Mouse (Mus musculus) C2C12 (cell line): ENCODE data around the gene Mpzl1. TPM values are rescaled to one million over a fixed set of nuclear protein-coding genes. Genes with fewer than 3 reads are reported as not detected.

Source experiments
- H3K27me3 ChIP-seq: one replicate; pipeline ENCODE4 v1.6.1; 2011; ENCODE audit not compliant: control insufficient read depth, insufficient read depth, insufficient read length
- H3K36me3 ChIP-seq: one replicate; pipeline ENCODE4 v1.6.1; 2011; ENCODE audit not compliant: control insufficient read depth, insufficient read depth
- H3K4me3 ChIP-seq: one replicate; pipeline ENCODE4 v1.5.1; 2011; ENCODE audit warnings: mild to moderate bottlenecking, control low read depth; ENCODE audit not compliant: poor library complexity, insufficient read depth, severe bottlenecking
- H3K79me2 ChIP-seq: one replicate; pipeline ENCODE4 v1.6.1; 2011; ENCODE audit not compliant: control insufficient read depth, insufficient read depth
- H3K79me3 ChIP-seq: one replicate; pipeline ENCODE4 v1.6.1; 2011; ENCODE audit warnings: low read depth, control low read depth
- H3ac ChIP-seq: one replicate; pipeline ENCODE3; 2011; ENCODE audit warnings: low read depth; ENCODE audit not compliant: control insufficient read depth, insufficient read length
- CEBPB ChIP-seq: IDR thresholded peaks from one replicate; pipeline ENCODE4 v1.6.1; 2011; ENCODE audit warnings: low read depth, mild to moderate bottlenecking, control low read depth, moderate library complexity
- CTCF ChIP-seq: IDR thresholded peaks from one replicate; pipeline ENCODE4 v1.5.1; 2011; ENCODE audit not compliant: control insufficient read depth, insufficient read depth, insufficient read length
- FOSL1 ChIP-seq: IDR thresholded peaks from one replicate; pipeline ENCODE4 v1.8.0; 2011; ENCODE audit warnings: mild to moderate bottlenecking, low read length; ENCODE audit not compliant: poor library complexity, insufficient read depth, severe bottlenecking
- MAX ChIP-seq: IDR thresholded peaks from one replicate; pipeline ENCODE4 v1.6.1; 2011; ENCODE audit warnings: mild to moderate bottlenecking, control low read depth
- MYOD1 ChIP-seq: IDR thresholded peaks from one replicate; pipeline ENCODE4 v1.6.1; 2011; ENCODE audit warnings: low read depth; ENCODE audit not compliant: control insufficient read depth, insufficient read length
- MYOG ChIP-seq: IDR thresholded peaks from one replicate; pipeline ENCODE4 v1.6.1; 2011; ENCODE audit not compliant: control insufficient read depth, insufficient read length; ENCODE audit errors: extremely low read depth
- USF1 ChIP-seq: IDR thresholded peaks from one replicate; pipeline ENCODE4 v1.6.1; 2011; ENCODE audit warnings: low read depth, mild to moderate bottlenecking, control low read depth, moderate library complexity
- polyA plus RNA-seq: library from polyadenylated mRNA; unstranded; fragments of >200 nt; fragmentation: generic; extraction: Trizol; gene quantifications from one replicate; pipeline ENCODE4 v1.2.1, GENCODE M21; 2012; ENCODE audit warnings: missing spikeins

The Mpzl1 gene
- polyA plus RNA-seq, 1 experiment = 32.1 TPM

GRCm38 (mm10) chr1:165604203-165604602, 30.1 kb downstream of the Mpzl1 start:
- TF ChIP-seq MYOG (no peak), CTCF (no peak), FOSL1 (no peak), CEBPB (no peak), MYOD1 (no peak), MAX (no peak), USF1 (no peak)
- H3K36me3 ChIP-seq = peaks cover 5% of the 10 kb centered on the region

DNA sequence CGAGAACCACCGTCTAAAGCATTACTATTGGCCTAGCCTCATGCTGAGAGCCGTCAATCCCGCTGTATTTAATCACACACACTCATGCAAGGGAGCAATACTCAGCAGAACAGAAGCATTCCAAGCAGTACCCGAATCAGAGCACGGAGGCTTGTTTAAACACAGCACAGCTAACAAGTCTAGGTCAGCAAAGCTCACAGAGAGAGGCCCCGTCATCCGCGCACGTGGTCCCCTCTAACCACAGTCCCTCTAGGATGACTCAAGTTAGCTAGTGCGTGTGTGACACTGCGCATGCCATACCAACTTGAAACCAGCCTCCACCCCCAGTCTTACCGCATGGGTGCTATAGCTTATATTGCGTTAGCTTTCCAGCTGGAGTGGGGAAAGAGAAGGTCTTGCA, 31.1 kb downstream of the Mpzl1 start:
- Histone ChIP-seq H3K27me3 (no peaks in the 10 kb centered on the region), H3ac (no peak overlapping the region), H3K79me3 (no peaks in the 10 kb centered on the region), H3K36me3 (peaks cover 5% of the 10 kb centered on the region), H3K4me3 (no peak overlapping the region), H3K79me2 (no peaks in the 10 kb centered on the region)
- TF ChIP-seq MYOD1 (no peak), MAX (no peak), FOSL1 (no peak), USF1 (no peak), CTCF (no peak), MYOG (no peak), CEBPB (no peak)

More at GRCm38 (mm10) chr1:165604203-165604602, 30.1 kb downstream of the Mpzl1 start:
- no peaks in the 10 kb centered on the region for H3K27me3 ChIP-seq
- no peak overlapping the region for H3ac ChIP-seq
- no peak overlapping the region for H3K4me3 ChIP-seq
- no peaks in the 10 kb centered on the region for H3K79me3 ChIP-seq
- H3K79me2 ChIP-seq = no peaks in the 10 kb centered on the region

DNA sequence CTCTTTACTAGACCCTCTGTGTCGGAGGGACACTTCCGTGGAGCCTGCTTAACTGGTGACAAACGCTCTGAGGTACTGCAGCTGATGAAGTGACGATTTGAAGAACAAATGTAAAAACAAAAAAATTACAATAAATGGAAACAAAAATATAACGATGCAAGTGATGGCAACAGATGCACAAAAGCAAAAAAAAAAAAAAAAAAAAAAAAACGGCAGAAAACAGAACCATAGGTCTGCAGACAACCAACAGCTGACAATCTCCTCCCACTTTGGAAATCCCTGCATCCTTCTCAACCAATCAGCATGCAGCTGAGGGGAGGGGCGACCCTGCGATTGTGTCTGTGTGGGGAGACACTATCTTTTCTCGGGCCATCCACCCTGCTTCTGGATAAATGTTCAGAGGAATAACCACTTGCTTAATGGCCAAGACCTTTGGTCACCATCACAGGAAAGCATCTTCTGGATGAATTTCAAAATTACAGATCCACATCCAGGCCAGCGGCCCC, 32.5 kb downstream of the Mpzl1 start:
- no peaks in the 10 kb centered on the region for H3K36me3 ChIP-seq
- no peak overlapping the region for H3K4me3 ChIP-seq
- no peak overlapping the region for H3ac ChIP-seq
- TF ChIP-seq USF1 (no peak), FOSL1 (no peak), MAX (no peak), MYOD1 (no peak), MYOG (no peak)
- H3K27me3 ChIP-seq = no peaks in the 10 kb centered on the region
- H3K79me3 ChIP-seq = no peaks in the 10 kb centered on the region
- no peaks in the 10 kb centered on the region for H3K79me2 ChIP-seq

DNA sequence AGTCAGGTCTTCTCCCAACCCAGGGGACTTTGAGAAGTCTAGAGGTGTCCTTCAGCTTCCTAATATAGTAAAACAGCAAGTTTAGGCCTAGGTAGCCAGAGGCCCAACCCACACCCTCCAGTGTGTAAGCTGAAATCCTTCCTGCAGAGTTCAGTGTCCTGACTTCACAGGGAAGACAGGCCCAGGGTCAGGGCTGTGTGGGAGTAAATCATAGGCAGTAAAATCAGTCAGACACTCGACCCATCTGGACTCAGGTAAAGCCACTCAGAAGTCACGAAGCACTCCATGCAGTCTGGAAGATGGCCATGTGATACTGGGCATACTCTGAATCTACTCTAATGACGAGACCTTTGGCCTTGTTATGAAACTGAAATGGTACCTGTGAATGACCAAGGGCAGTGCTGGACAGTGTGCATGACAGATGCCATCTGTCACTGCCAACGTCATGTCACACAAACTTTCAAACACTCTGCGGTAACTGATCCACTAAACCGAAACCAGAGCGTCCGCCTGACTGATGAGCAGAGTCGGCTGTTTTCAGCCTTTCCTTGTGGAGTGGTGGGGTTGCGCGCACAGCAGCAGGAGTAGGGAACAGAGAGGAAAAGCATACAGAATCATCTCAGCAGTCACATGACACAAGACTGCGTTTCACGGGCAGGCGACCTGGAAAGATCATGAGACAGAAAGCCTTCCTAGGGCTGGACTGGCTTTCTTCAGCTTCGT, 39.5 kb downstream of the Mpzl1 start:
- TF ChIP-seq MAX (no peak), FOSL1 (no peak), CEBPB (no peak), MYOD1 (no peak), USF1 (no peak), CTCF (no peak), MYOG (no peak)
- Histone ChIP-seq H3K79me2 (no peaks in the 10 kb centered on the region), H3K79me3 (no peaks in the 10 kb centered on the region), H3K4me3 (no peak overlapping the region), H3K27me3 (no peaks in the 10 kb centered on the region), H3K36me3 (peaks cover 3% of the 10 kb centered on the region), H3ac (no peak overlapping the region)

GRCm38 (mm10) chr1:165592295-165593082, 41.8 kb downstream of the Mpzl1 start:
- H3K36me3 ChIP-seq = peaks cover 3% of the 10 kb centered on the region

More at GRCm38 (mm10) chr1:165592295-165593082, 41.8 kb downstream of the Mpzl1 start:
- Histone ChIP-seq H3K27me3 (no peaks in the 10 kb centered on the region), H3ac (no peak overlapping the region), H3K4me3 (no peak overlapping the region), H3K79me3 (no peaks in the 10 kb centered on the region), H3K79me2 (no peaks in the 10 kb centered on the region)
- TF ChIP-seq MAX = no peak
- no peak for TF ChIP-seq FOSL1
- TF ChIP-seq CEBPB = no peak
- no peak for TF ChIP-seq CTCF
- TF ChIP-seq MYOG = no peak
- TF ChIP-seq USF1 = no peak
- TF ChIP-seq MYOD1 = no peak
